In the genomic region with DNA sequence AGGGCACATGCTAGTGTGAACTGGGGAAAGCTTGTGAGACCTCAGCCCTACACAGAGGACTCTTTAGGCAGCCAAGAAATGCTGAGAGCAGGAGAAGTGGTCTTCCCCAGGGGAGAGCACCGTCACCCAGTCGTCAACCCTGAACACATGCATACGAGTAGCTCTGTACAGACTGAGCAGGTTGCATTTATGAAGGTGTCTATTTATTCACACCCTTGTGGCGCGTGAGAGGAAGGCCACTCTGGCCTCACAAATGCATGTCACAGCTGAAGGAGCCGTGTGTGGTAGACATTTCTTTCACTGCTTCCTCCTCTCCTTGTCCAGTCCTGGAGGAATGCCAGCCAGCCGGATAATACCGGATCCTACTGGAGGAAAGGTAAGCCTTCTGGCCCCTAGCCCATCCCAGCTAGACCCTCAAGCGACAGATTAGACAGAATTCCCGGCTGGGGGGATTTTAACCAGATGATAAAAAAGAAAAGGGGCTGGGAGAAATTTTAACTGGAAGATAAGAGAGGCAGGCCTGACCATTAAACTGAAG, we compare ENCODE assay signal across 16 mouse cellular contexts. TPM values are rescaled to one million over a fixed set of nuclear protein-coding genes. Genes with fewer than 3 reads are reported as not detected.
DNase-seq lines count a peak whose midpoint lies in the region; ATAC-seq and TF ChIP-seq lines count a peak whose summit lies in the region.
"Had no signal": no experiment of that assay in that cellular context is flagged by ENCODE, and none has a peak within 500 bp of the region (broad histone marks: within the 10 kb centered on the region; RNA-seq: fewer than 3 reads in every experiment).

No protein-coding gene starts in this region.

- H3K27ac ChIP-seq in kidney, embryonic 16.5 days (ENCODE audit: low read length) = peak overlapping the region; percentile 72
- H3K27ac ChIP-seq in neural tube, embryonic 15.5 days (replicated peaks) = no peak overlapping the region
- H3K27ac ChIP-seq in stomach, postnatal 0 days (replicated peaks) = no peak overlapping the region
- H3K27ac ChIP-seq in forebrain, embryonic 13.5 days = no peak overlapping the region
- H3K27ac ChIP-seq: limb, embryonic 15.5 days; midbrain, embryonic 10.5 days had no signal

- H3K4me3 ChIP-seq in kidney, embryonic 16.5 days (ENCODE audit: low read length) = no peak overlapping the region
- no peak overlapping the region for H3K4me3 ChIP-seq in neural tube, embryonic 15.5 days (replicated peaks)
- H3K4me3 ChIP-seq in stomach, postnatal 0 days (ENCODE audit: low read depth, low read length) = no peak overlapping the region
- no peak overlapping the region for H3K4me3 ChIP-seq in forebrain, embryonic 13.5 days
- H3K4me3 ChIP-seq: limb, embryonic 15.5 days; midbrain, embryonic 10.5 days had no signal

- TF ChIP-seq EP300 in stomach, postnatal 0 days (optimal IDR thresholded peaks at IDR 0.05) = no peak

- no peaks in the 10 kb centered on the region for H3K9me3 ChIP-seq in kidney, embryonic 16.5 days (ENCODE audit: low read length)
- no peaks in the 10 kb centered on the region for H3K9me3 ChIP-seq in neural tube, embryonic 15.5 days (replicated peaks)
- no peaks in the 10 kb centered on the region for H3K9me3 ChIP-seq in stomach, postnatal 0 days (ENCODE audit: control insufficient read depth, low read length)
- no peaks in the 10 kb centered on the region for H3K9me3 ChIP-seq in forebrain, embryonic 13.5 days (replicated peaks)
- H3K9me3 ChIP-seq: limb, embryonic 15.5 days; midbrain, embryonic 10.5 days had no signal

- no peak overlapping the region for H3K4me2 ChIP-seq in kidney, embryonic 16.5 days (replicated peaks; ENCODE audit: low read depth, low read length)
- no peak overlapping the region for H3K4me2 ChIP-seq in neural tube, embryonic 15.5 days
- H3K4me2 ChIP-seq in stomach, postnatal 0 days (replicated peaks; ENCODE audit: low read depth) = no peak overlapping the region
- no peak overlapping the region for H3K4me2 ChIP-seq in forebrain, embryonic 13.5 days
- H3K4me2 ChIP-seq: limb, embryonic 15.5 days had no signal

- H3K36me3 ChIP-seq in kidney, embryonic 16.5 days (ENCODE audit: insufficient read depth, low read length) = no peaks in the 10 kb centered on the region
- H3K36me3 ChIP-seq in neural tube, embryonic 15.5 days = no peaks in the 10 kb centered on the region
- no peaks in the 10 kb centered on the region for H3K36me3 ChIP-seq in stomach, postnatal 0 days (ENCODE audit: control insufficient read depth, insufficient read depth, low read length)
- H3K36me3 ChIP-seq in forebrain, embryonic 13.5 days (ENCODE audit: poor library complexity, severe bottlenecking) = no peaks in the 10 kb centered on the region
- H3K36me3 ChIP-seq: limb, embryonic 15.5 days; midbrain, embryonic 10.5 days had no signal

- H3K9ac ChIP-seq in kidney, embryonic 16.5 days (replicated peaks; ENCODE audit: low read length) = no peak overlapping the region
- H3K9ac ChIP-seq in neural tube, embryonic 15.5 days (replicated peaks) = no peak overlapping the region
- no peak overlapping the region for H3K9ac ChIP-seq in stomach, postnatal 0 days (ENCODE audit: low read length)
- no peak overlapping the region for H3K9ac ChIP-seq in forebrain, embryonic 13.5 days
- H3K9ac ChIP-seq: limb, embryonic 15.5 days had no signal

- 53% methylated on average over 10 of the region's 10 CpGs for WGBS in kidney, embryonic 16.5 days
- 79% methylated on average over 10 of the region's 10 CpGs for WGBS in neural tube, embryonic 15.5 days
- WGBS in stomach, postnatal 0 days = 50% methylated on average over 10 of the region's 10 CpGs
- 62% methylated on average over 10 of the region's 10 CpGs for WGBS in forebrain, embryonic 13.5 days

- peak; percentile 62 to 64 for DNase-seq in cerebellum, postnatal 10 days
- DNase-seq in cerebellum, postnatal 4 days (ENCODE audit: low spot score in 2 of 2) = no peak
- DNase-seq in kidney, adult 9 months = no peak
- DNase-seq in neural tube, embryonic 10.5 days (ENCODE audit: extremely low spot score, low spot score) = peak; percentile 12
- DNase-seq in stomach, postnatal 0 days (ENCODE audit: low spot score) = peak; percentile 45
- DNase-seq: cerebellum, adult 11 months; gastrocnemius, postnatal 25 days; layer of hippocampus, postnatal 36 days; lung, postnatal 14 days; thymus, postnatal 36 days had no signal

- no peaks in the 10 kb centered on the region for H3K27me3 ChIP-seq in kidney, embryonic 16.5 days (ENCODE audit: insufficient read depth, low read length)
- H3K27me3 ChIP-seq in neural tube, embryonic 15.5 days (replicated peaks) = peaks cover 7% of the 10 kb centered on the region; the same call in 1 of the 2 replicates
- no peaks in the 10 kb centered on the region for H3K27me3 ChIP-seq in stomach, postnatal 0 days (ENCODE audit: control insufficient read depth, insufficient read depth, low read length)
- H3K27me3 ChIP-seq in forebrain, embryonic 13.5 days = peaks cover 12% of the 10 kb centered on the region; the same call in 1 of the 2 replicates
- H3K27me3 ChIP-seq: CH12.LX; limb, embryonic 15.5 days had no signal

- ATAC-seq in kidney, embryonic 16.5 days (ENCODE audit: low FRiP score, low TSS enrichment) = peak; percentile 47
- no peak for ATAC-seq in neural tube, embryonic 15.5 days (ENCODE audit: low FRiP score)
- ATAC-seq in stomach, postnatal 0 days (ENCODE audit: low FRiP score, low TSS enrichment) = peak; percentile 43; the same call in 1 of the 2 replicates
- no peak for ATAC-seq in forebrain, embryonic 13.5 days

- peaks cover 5% of the 10 kb centered on the region for H3K4me1 ChIP-seq in kidney, embryonic 16.5 days (ENCODE audit: insufficient read depth, low read length)
- H3K4me1 ChIP-seq in neural tube, embryonic 15.5 days = no peaks in the 10 kb centered on the region
- no peaks in the 10 kb centered on the region for H3K4me1 ChIP-seq in stomach, postnatal 0 days (replicated peaks; ENCODE audit: control insufficient read depth, insufficient read depth)
- H3K4me1 ChIP-seq in forebrain, embryonic 13.5 days = no peaks in the 10 kb centered on the region
- H3K4me1 ChIP-seq: limb, embryonic 15.5 days had no signal

- TF ChIP-seq CTCF in stomach, postnatal 0 days (IDR thresholded peaks at IDR 0.05; ENCODE audit: low read depth) = no peak

RNA-seq across cellular contexts. Expression of gene Ice1, which starts 8.6 kb away (rescaled TPM):
- 19.8 and 19.9 TPM in 2 replicates for polyA plus RNA-seq in kidney, embryonic 16.5 days (2015; fragmentation: Nextera tagmentation; extraction: Ambion mirVana)
- 23.5 and 26.0 TPM in 2 replicates for polyA plus RNA-seq in neural tube, embryonic 15.5 days (2015; fragmentation: Nextera tagmentation; extraction: Ambion mirVana)
- 6.0 and 7.3 TPM in 2 replicates for polyA plus RNA-seq in stomach, postnatal 0 days (2015; fragmentation: Nextera tagmentation; extraction: Ambion mirVana)
- 22.4 and 27.2 TPM in 2 replicates for polyA plus RNA-seq in forebrain, embryonic 13.5 days (2015; fragmentation: Nextera tagmentation; extraction: Ambion mirVana)

Comparison
In these comparisons a context has a peak if more than half of its experiments do, and no peak if none do; other contexts are left out.
1. DNase-seq: peak in cerebellum, postnatal 10 days (2 of 2), neural tube, embryonic 10.5 days (single experiment) and stomach, postnatal 0 days (single experiment); none in cerebellum, postnatal 4 days (0 of 2) and kidney, adult 9 months (single experiment).
2. ATAC-seq: peak in kidney, embryonic 16.5 days (single experiment) and stomach, postnatal 0 days (single experiment); none in neural tube, embryonic 15.5 days (single experiment) and forebrain, embryonic 13.5 days (single experiment).